Mouse (Mus musculus) heart, embryonic 14.5 days (tissue): ENCODE measurements around the gene H2-Aa. TPM values are rescaled to one million over a fixed set of nuclear protein-coding genes. Genes with fewer than 3 reads are reported as not detected.

ENCODE experiments used
- ATAC-seq: fragments of 200-750 bp; cut with Nextera tagmentation; 2 replicates; pipeline ENCODE4 v1.8.0; 2017; ENCODE audit warnings: low read depth, moderate TSS enrichment; ENCODE audit not compliant: insufficient number of reproducible peaks, insufficient read depth, low FRiP score
- H3K27ac ChIP-seq, 2 experiments: fragments of 200-500 bp in 1 of 2; fragments of 300-500 bp in 1 of 2; sonication (generic) in 1 of 2; replicated peaks in 1 of 2; 2 replicates each; pipeline ENCODE4 v1.5.1; 2012 to 2014; ENCODE audit warnings: low read depth in 2 of 2, low read length in 2 of 2, control low read depth in 1 of 2, mild to moderate bottlenecking in 1 of 2, mixed read lengths in 1 of 2; ENCODE audit not compliant: control insufficient read depth in 1 of 2, insufficient read depth in 1 of 2
- H3K27me3 ChIP-seq: fragments of 300-500 bp; sonication (generic); 2 replicates; pipeline ENCODE4 v1.6.1; 2014; ENCODE audit warnings: mild to moderate bottlenecking, low read length, control low read depth; ENCODE audit not compliant: control insufficient read depth, insufficient read depth
- H3K36me3 ChIP-seq: fragments of 300-500 bp; sonication (generic); 2 replicates; pipeline ENCODE4 v1.6.1; 2014; ENCODE audit warnings: mild to moderate bottlenecking, control low read depth, low read length, mixed read lengths; ENCODE audit not compliant: control insufficient read depth, insufficient read depth
- H3K4me1 ChIP-seq, 2 experiments: fragments of 200-500 bp in 1 of 2; fragments of 300-500 bp in 1 of 2; sonication (generic) in 1 of 2; 2 replicates each; pipeline ENCODE4 v1.6.1; 2012 to 2014; ENCODE audit warnings: low read length in 2 of 2, control low read depth in 1 of 2, mixed read lengths in 1 of 2; ENCODE audit not compliant: control insufficient read depth in 2 of 2, insufficient read depth in 2 of 2
- H3K4me2 ChIP-seq: fragments of 300-500 bp; sonication (generic); 2 replicates; pipeline ENCODE4 v1.6.1; 2014; ENCODE audit warnings: mild to moderate bottlenecking, low read length
- H3K4me3 ChIP-seq, 2 experiments: fragments of 200-500 bp in 1 of 2; fragments of 300-500 bp in 1 of 2; sonication (generic) in 1 of 2; 2 replicates each; pipeline ENCODE4 v1.5.1; 2012 to 2014; ENCODE audit warnings: low read length in 2 of 2, mild to moderate bottlenecking in 2 of 2, control low read depth in 1 of 2, low read depth in 1 of 2, moderate library complexity in 1 of 2; ENCODE audit not compliant: control insufficient read depth in 1 of 2, insufficient read depth in 1 of 2
- H3K9ac ChIP-seq: fragments of 300-500 bp; sonication (generic); 2 replicates; pipeline ENCODE4 v1.6.1; 2014; ENCODE audit warnings: mild to moderate bottlenecking, low read length
- H3K9me3 ChIP-seq: fragments of 300-500 bp; sonication (generic); 2 replicates; pipeline ENCODE4 v1.6.1; 2016; ENCODE audit warnings: low read length, control low read depth; ENCODE audit not compliant: control insufficient read depth
- WGBS: fragments of 180-500 bp; shearing (Covaris S2); extraction: QIAGEN DNeasy Blood & Tissue Kit; methylation state at CpG from one replicate; pipeline ENCODE4 v1.1.7; 2014; 5-methylcytosine and 5-hydroxymethylcytosine counted together
- polyA plus RNA-seq: library from polyadenylated mRNA; unstranded; fragments of >200 nt; fragmentation: Nextera tagmentation; extraction: Ambion mirVana; gene quantifications from 2 replicates; pipeline ENCODE4 v1.2.1, GENCODE M21; 2014

Gene H2-Aa
- polyA plus RNA-seq, 1 experiment from 2014 or later: 1.2 TPM

DNA sequence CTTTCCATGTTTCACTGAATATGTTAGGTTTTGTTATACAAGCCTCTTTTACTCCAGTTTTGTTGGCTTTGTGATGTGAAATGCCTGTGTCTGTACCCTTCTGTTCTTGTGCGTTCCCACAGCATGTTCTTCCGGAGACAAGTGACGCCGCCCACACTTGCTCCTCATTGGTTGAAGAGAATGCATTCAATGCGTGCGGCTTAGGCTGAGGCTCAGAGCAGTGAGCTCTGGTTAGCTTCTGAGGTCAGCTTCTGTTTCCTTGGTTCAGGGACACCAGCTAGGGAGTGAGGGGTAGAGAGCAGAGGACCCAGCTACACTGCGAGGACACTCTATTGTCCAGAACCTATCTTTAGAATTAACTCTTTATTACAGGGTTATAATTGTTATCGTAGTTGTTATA, 4.0 kb upstream of the H2-Aa start:
- Histone ChIP-seq H3K27me3 (no peaks in the 10 kb centered on the region), H3K36me3 (no peaks in the 10 kb centered on the region), H3K9ac (no peak overlapping the region), H3K9me3 (no peaks in the 10 kb centered on the region), H3K27ac (no peak overlapping the region), H3K4me3 (no peak overlapping the region), H3K4me2 (no peak overlapping the region), H3K4me1 (peaks cover 2 to 3% of the 10 kb centered on the region in 2 experiments; a peak in 2 of 4 replicates)
- WGBS: 16% methylated on average over 8 of the region's 8 CpGs
- peak; percentile 66; the same call in 1 of the 2 replicates for ATAC-seq

- no peaks in the 10 kb centered on the region for H3K4me1 ChIP-seq
- no peaks in the 10 kb centered on the region for H3K36me3 ChIP-seq
- H3K27ac ChIP-seq: no peak overlapping the region
- H3K4me3 ChIP-seq: no peak overlapping the region
- no peak for ATAC-seq
- no peaks in the 10 kb centered on the region for H3K9me3 ChIP-seq
- H3K27me3 ChIP-seq: no peaks in the 10 kb centered on the region
- no peak overlapping the region for H3K4me2 ChIP-seq
- H3K9ac ChIP-seq: no peak overlapping the region
- 71% methylated on average over 3 of the region's 3 CpGs for WGBS
Measured at GRCm38 (mm10) chr17:34288131-34288530, 508 bp upstream of the H2-Aa start.

DNA sequence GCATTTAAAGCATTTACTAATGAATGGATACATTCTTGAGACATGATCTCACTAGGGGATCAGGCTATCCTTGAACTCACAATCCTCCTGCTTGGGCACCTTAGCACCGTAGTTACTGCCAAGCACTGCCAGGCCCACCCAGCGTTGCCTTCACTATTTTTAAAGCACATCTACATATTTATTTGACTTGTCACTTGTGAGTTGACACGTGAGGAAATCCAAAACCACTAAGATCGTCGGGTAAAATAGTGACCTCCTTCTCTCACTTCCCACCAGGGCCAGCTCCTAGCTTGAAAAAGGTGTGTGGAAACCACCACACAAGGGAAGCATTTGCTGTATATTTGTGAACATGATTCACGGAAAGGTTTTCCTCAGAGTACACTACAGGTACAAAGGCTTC, 624 bp downstream of the H2-Aa start:
- H3K4me2 ChIP-seq: no peak overlapping the region
- no peak overlapping the region for H3K4me3 ChIP-seq
- H3K9me3 ChIP-seq: no peaks in the 10 kb centered on the region
- no peak for ATAC-seq
- H3K27ac ChIP-seq: no peak overlapping the region
- H3K9ac ChIP-seq: no peak overlapping the region
- WGBS: 67% methylated on average over 6 of the region's 6 CpGs
- H3K27me3 ChIP-seq: no peaks in the 10 kb centered on the region
- no peaks in the 10 kb centered on the region for H3K4me1 ChIP-seq
- H3K36me3 ChIP-seq: no peaks in the 10 kb centered on the region

GRCm38 (mm10) chr17:34286501-34286900, 1.1 kb downstream of the H2-Aa start:
- no peak overlapping the region for H3K9ac ChIP-seq
- WGBS: 56% methylated on average over 5 of the region's 5 CpGs
- H3K4me1 ChIP-seq: no peaks in the 10 kb centered on the region
- no peak overlapping the region for H3K4me2 ChIP-seq
- no peaks in the 10 kb centered on the region for H3K27me3 ChIP-seq
- no peak overlapping the region for H3K4me3 ChIP-seq
- H3K36me3 ChIP-seq: no peaks in the 10 kb centered on the region
- ATAC-seq: no peak
- no peak overlapping the region for H3K27ac ChIP-seq
- no peaks in the 10 kb centered on the region for H3K9me3 ChIP-seq

- Histone ChIP-seq H3K9ac (no peak overlapping the region), H3K36me3 (no peaks in the 10 kb centered on the region), H3K27ac (no peak overlapping the region), H3K4me2 (no peak overlapping the region), H3K9me3 (no peaks in the 10 kb centered on the region), H3K4me3 (no peak overlapping the region), H3K4me1 (no peaks in the 10 kb centered on the region), H3K27me3 (no peaks in the 10 kb centered on the region)
- no peak for ATAC-seq
- 35% methylated on average over 4 of the region's 4 CpGs for WGBS
Measured at GRCm38 (mm10) chr17:34285848-34286247, 1.8 kb downstream of the H2-Aa start.

- WGBS: 67% methylated on average over 4 of the region's 4 CpGs
- Histone ChIP-seq H3K27me3 (no peaks in the 10 kb centered on the region), H3K4me3 (no peak overlapping the region), H3K4me2 (no peak overlapping the region), H3K27ac (no peak overlapping the region), H3K36me3 (no peaks in the 10 kb centered on the region), H3K4me1 (no peaks in the 10 kb centered on the region), H3K9ac (no peak overlapping the region), H3K9me3 (no peaks in the 10 kb centered on the region)
- no peak for ATAC-seq
Measured at GRCm38 (mm10) chr17:34285371-34285770, 2.3 kb downstream of the H2-Aa start.

- no peaks in the 10 kb centered on the region for H3K27me3 ChIP-seq
- H3K4me2 ChIP-seq: no peak overlapping the region
- 35% methylated on average over 1 of the region's 1 CpGs for WGBS
- H3K9me3 ChIP-seq: 0 out of 2 replicates have a peak, but pooled peaks cover 5% of the 10 kb centered on the region
- no peaks in the 10 kb centered on the region for H3K36me3 ChIP-seq
- no peak overlapping the region for H3K27ac ChIP-seq
- H3K9ac ChIP-seq: no peak overlapping the region
- no peak overlapping the region for H3K4me3 ChIP-seq
- no peak for ATAC-seq
- no peaks in the 10 kb centered on the region for H3K4me1 ChIP-seq
Measured at GRCm38 (mm10) chr17:34281836-34282235, 5.8 kb downstream of the H2-Aa start.

- H3K4me3 ChIP-seq: no peak overlapping the region
- H3K9ac ChIP-seq: no peak overlapping the region
- peaks cover 5% of the 10 kb centered on the region; the same call in 1 of the 2 replicates for H3K9me3 ChIP-seq
- no peaks in the 10 kb centered on the region for H3K36me3 ChIP-seq
- H3K27me3 ChIP-seq: no peaks in the 10 kb centered on the region
- peak; percentile 17; the same call in 1 of the 2 replicates for ATAC-seq
- WGBS: 61% methylated on average over 1 of the region's 1 CpGs
- no peak overlapping the region for H3K27ac ChIP-seq
- no peaks in the 10 kb centered on the region for H3K4me1 ChIP-seq
- H3K4me2 ChIP-seq: no peak overlapping the region
Measured at GRCm38 (mm10) chr17:34280499-34281038, 7.1 kb downstream of the H2-Aa start.
